Mouse (Mus musculus) kidney, postnatal 0 days (tissue): ENCODE measurements around the gene Klhdc3. TPM values are rescaled to one million over a fixed set of nuclear protein-coding genes. Genes with fewer than 3 reads are reported as not detected.

Source experiments
- ATAC-seq: fragments of 200-750 bp; cut with Nextera tagmentation; replicated peaks from 2 replicates; pipeline ENCODE4 v1.8.0; 2017; ENCODE audit warnings: low read depth, moderate number of reproducible peaks, moderate TSS enrichment, moderate library complexity; ENCODE audit not compliant: low FRiP score
- DNase-seq: peaks from one replicate; pipeline ENCODE4 v3.0.0-alpha.2; 2016; ENCODE audit warnings: low spot score
- H3K27ac ChIP-seq: fragments of 300-500 bp; sonication (generic); 2 replicates; pipeline ENCODE4 v1.5.1; 2014; ENCODE audit warnings: mild to moderate bottlenecking
- H3K27me3 ChIP-seq: fragments of 300-500 bp; sonication (generic); 2 replicates; pipeline ENCODE4 v1.6.1; 2014; ENCODE audit warnings: low read length, mixed read lengths; ENCODE audit not compliant: insufficient read depth
- H3K36me3 ChIP-seq: fragments of 300-500 bp; sonication (generic); 2 replicates; pipeline ENCODE4 v1.6.1; 2014; ENCODE audit warnings: low read length, mixed read lengths; ENCODE audit not compliant: insufficient read depth
- H3K4me1 ChIP-seq: fragments of 300-500 bp; sonication (generic); replicated peaks from 2 replicates; pipeline ENCODE4 v1.6.1; 2014; ENCODE audit warnings: antibody characterized with exemption, low read length, mixed read lengths; ENCODE audit not compliant: insufficient read depth
- H3K4me2 ChIP-seq: fragments of 300-500 bp; sonication (generic); 2 replicates; pipeline ENCODE4 v1.6.1; 2014; ENCODE audit warnings: mild to moderate bottlenecking, low read length, moderate library complexity, mixed read lengths
- H3K4me3 ChIP-seq: fragments of 300-500 bp; sonication (generic); replicated peaks from 2 replicates; pipeline ENCODE4 v1.5.1; 2014; ENCODE audit warnings: low read depth, low read length
- H3K9ac ChIP-seq: fragments of 300-500 bp; sonication (generic); 2 replicates; pipeline ENCODE4 v1.6.1; 2014; ENCODE audit warnings: low read depth, low read length
- H3K9me3 ChIP-seq: fragments of 300-500 bp; sonication (generic); replicated peaks from 2 replicates; pipeline ENCODE4 v1.6.1; 2016; ENCODE audit warnings: low read length, inconsistent platforms, mixed read lengths
- CTCF ChIP-seq: IDR thresholded peaks from 2 replicates; pipeline ENCODE4 v1.5.1; 2016; ENCODE audit warnings: antibody characterized with exemption, low read depth, mild to moderate bottlenecking, moderate library complexity
- WGBS: fragments of 180-500 bp; shearing (Covaris S2); extraction: QIAGEN DNeasy Blood & Tissue Kit; methylation state at CpG from one replicate; pipeline ENCODE4 v1.1.7; 2014; 5-methylcytosine and 5-hydroxymethylcytosine counted together
- polyA plus RNA-seq: library from polyadenylated mRNA; unstranded; fragments of >200 nt; fragmentation: Nextera tagmentation; extraction: Ambion mirVana; gene quantifications from 2 replicates; pipeline ENCODE4 v1.2.1, GENCODE M21; 2015

The Klhdc3 gene
- polyA plus RNA-seq, 1 experiment from 2014 or later, result 104 TPM

DNA sequence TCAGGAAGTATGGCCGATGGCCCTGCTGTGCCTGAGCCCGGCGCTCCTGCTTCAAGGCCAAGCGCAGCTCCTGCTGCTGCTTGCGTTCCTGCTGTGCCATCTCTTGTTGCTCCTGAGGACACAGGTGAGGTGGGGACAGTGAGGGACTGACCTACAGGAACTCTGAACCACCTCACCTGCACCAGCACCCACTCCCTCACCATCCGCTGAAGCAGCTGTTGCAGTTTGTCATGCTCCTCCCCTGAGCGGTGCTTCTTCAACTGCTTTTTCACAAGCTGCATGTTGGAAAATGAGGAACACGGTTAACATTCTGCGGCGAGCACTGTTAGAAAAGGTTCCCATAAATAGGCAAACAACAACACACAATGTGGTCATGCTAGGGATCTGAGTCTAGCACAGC is 10.8 kb downstream of the Klhdc3 start:
- no peak overlapping the region for H3K27ac ChIP-seq
- H3K4me3 ChIP-seq, result no peak overlapping the region
- H3K27me3 ChIP-seq, result no peaks in the 10 kb centered on the region
- H3K9me3 ChIP-seq, result no peaks in the 10 kb centered on the region
- peaks cover 37% of the 10 kb centered on the region for H3K36me3 ChIP-seq
- peaks cover 11% of the 10 kb centered on the region; the same call in 1 of the 2 replicates for H3K4me1 ChIP-seq
- 95% methylated on average over 10 of the region's 10 CpGs for WGBS
- DNase-seq (no peak), ATAC-seq (no peak)
- no peak overlapping the region for H3K4me2 ChIP-seq
- H3K9ac ChIP-seq, result no peak overlapping the region
- no peak for TF ChIP-seq CTCF

DNA sequence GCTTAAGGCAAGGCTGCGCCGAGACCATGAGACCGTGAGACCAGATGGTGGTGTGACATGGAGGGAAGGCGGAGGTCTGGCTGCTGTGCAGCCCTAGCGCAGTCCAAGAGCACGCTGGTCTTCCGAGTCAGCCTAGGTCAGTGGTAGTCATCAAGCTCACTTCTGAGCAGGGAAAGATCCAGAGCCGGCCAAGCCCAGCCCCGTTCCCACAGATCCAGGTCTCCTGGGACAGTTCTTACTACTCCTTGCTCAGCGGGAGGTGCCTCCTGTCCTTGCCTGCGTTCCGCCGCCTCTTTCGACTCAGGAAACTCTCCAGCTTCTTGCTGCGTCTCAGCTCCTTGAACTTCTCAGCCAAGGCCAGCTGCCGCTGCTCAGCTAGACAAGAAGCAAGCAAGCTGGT is 13.0 kb downstream of the Klhdc3 start:
- H3K27ac ChIP-seq, result no peak overlapping the region
- H3K36me3 ChIP-seq, result peaks cover 58% of the 10 kb centered on the region
- H3K9me3 ChIP-seq, result no peaks in the 10 kb centered on the region
- H3K4me2 ChIP-seq, result no peak overlapping the region
- H3K27me3 ChIP-seq, result no peaks in the 10 kb centered on the region
- ATAC-seq (0 out of 2 replicates have a peak, but pooled peaks have one; percentile 37), DNase-seq (no peak)
- H3K4me1 ChIP-seq, result no peaks in the 10 kb centered on the region
- no peak for TF ChIP-seq CTCF
- H3K9ac ChIP-seq, result no peak overlapping the region
- no peak overlapping the region for H3K4me3 ChIP-seq
- WGBS, result 83% methylated on average over 16 of the region's 16 CpGs

DNA sequence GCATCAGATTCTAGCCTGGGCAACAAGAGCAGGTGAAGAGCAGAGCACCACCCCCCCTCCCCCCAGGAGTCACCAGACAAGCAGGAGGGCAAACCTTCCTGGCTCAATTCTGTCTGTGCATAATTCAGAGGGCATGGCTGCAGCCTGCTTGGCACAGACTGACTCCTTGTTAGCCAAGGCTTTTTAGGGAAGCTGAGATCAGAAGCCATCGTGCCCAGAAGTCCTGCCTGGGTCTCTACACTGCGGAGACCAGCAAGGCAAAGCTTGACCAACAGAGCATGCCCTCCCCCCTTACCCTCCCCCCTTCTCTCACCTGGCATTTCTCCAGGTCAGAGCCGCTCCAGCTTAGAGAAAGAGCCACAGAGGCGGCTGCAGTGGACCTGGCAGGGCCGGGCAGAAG is 18.0 kb downstream of the Klhdc3 start:
- TF ChIP-seq CTCF, result no peak
- no peaks in the 10 kb centered on the region for H3K27me3 ChIP-seq
- no peaks in the 10 kb centered on the region for H3K4me1 ChIP-seq
- H3K36me3 ChIP-seq, result peaks cover 80% of the 10 kb centered on the region
- H3K9me3 ChIP-seq, result no peaks in the 10 kb centered on the region
- no peak for DNase-seq
- no peak overlapping the region for H3K27ac ChIP-seq
- ATAC-seq, result no peak
- H3K4me2 ChIP-seq, result no peak overlapping the region
- no peak overlapping the region for H3K4me3 ChIP-seq
- whole genome bisulfite sequencing, result 55% methylated on average over 5 of the region's 5 CpGs
- no peak overlapping the region for H3K9ac ChIP-seq

DNA sequence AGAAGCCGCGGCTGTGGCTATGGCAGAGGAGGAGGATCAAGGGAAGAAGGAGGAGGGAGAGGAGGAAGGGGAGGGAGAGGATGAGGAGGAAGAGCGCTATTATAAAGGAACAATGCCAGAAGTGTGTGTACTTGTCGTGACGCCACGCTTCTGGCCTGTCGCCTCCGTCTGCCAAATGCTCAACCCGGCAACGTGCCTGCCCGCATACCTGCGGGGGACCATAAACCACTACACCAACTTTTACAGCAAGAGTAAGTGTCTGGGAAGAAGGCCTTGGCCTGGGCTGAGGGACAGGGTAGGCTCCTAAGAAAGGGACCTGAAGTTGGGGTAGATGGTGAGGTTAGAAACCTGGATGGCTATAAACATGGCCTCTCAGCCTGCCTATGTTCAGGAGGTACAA is 18.7 kb downstream of the Klhdc3 start:
- H3K9ac ChIP-seq, result no peak overlapping the region
- no peak overlapping the region for H3K27ac ChIP-seq
- 82% methylated on average over 12 of the region's 12 CpGs for WGBS
- H3K4me1 ChIP-seq, result no peaks in the 10 kb centered on the region
- DNase-seq (no peak), ATAC-seq (no peak)
- H3K4me2 ChIP-seq, result no peak overlapping the region
- no peaks in the 10 kb centered on the region for H3K27me3 ChIP-seq
- no peak for TF ChIP-seq CTCF
- no peak overlapping the region for H3K4me3 ChIP-seq
- no peaks in the 10 kb centered on the region for H3K9me3 ChIP-seq
- H3K36me3 ChIP-seq, result peaks cover 84% of the 10 kb centered on the region

DNA sequence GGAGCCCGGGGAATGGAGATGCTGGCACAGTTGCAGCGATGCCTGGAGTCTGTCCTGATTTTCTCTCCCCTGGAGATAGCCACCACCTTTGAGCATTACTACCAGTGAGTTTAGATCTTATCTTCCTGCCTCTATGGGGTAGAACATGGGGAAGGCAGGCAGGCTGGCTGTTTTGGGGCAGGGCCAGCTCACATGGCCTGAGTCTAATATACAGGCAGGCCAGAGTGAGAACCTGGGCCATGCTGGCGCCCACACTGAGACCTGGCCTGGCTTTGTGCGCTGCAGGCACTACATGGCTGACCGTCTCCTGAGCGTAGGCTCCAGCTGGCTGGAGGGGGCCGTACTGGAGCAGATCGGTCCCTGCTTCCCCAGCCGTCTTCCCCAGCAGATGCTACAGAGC is 19.4 kb downstream of the Klhdc3 start:
- DNase-seq, result no peak
- no peak overlapping the region for H3K27ac ChIP-seq
- no peaks in the 10 kb centered on the region for H3K9me3 ChIP-seq
- peaks cover 84% of the 10 kb centered on the region for H3K36me3 ChIP-seq
- H3K9ac ChIP-seq, result no peak overlapping the region
- H3K4me1 ChIP-seq, result 0 out of 2 replicates have a peak, but pooled peaks cover under 1% of the 10 kb centered on the region
- TF ChIP-seq CTCF, result no peak
- no peaks in the 10 kb centered on the region for H3K27me3 ChIP-seq
- no peak for ATAC-seq
- H3K4me3 ChIP-seq, result no peak overlapping the region
- 92% methylated on average over 9 of the region's 9 CpGs for WGBS
- H3K4me2 ChIP-seq, result no peak overlapping the region

DNA sequence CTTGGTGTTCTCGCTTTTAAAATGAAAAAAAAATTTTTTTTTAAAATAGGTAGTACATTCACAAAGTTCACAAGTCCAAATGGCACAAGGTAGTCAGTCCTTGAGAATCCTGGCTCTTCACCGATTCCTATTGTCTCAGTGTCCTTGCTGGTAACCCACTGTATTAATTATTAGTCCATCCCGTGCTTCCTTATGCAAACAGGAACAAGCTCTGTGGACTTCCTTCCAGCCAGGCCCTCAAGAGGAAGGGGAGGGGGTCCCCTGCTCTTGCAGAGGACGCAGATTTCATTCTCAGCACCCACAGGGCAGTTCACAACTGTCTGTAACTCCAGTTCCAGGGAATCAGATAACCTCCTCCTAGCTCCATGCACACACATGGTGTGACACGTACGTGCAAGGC is 24.7 kb downstream of the Klhdc3 start:
- Histone ChIP-seq H3K4me3 (no peak overlapping the region), H3K36me3 (peaks cover 61% of the 10 kb centered on the region), H3K9me3 (no peaks in the 10 kb centered on the region), H3K27ac (no peak overlapping the region), H3K9ac (no peak overlapping the region), H3K4me1 (peaks cover 17% of the 10 kb centered on the region; the same call in 1 of the 2 replicates), H3K4me2 (no peak overlapping the region), H3K27me3 (no peaks in the 10 kb centered on the region)
- no peak for TF ChIP-seq CTCF
- 62% methylated on average over 6 of the region's 6 CpGs for WGBS
- ATAC-seq, result no peak
- DNase-seq, result no peak
